Mouse (Mus musculus): ENCODE data around the gene Slc16a7. TPM values are rescaled to one million over a fixed set of nuclear protein-coding genes. Genes with fewer than 3 reads are reported as not detected.

Slc16a7 gene
- total RNA-seq, 2 experiments from 2014 or later: 2.5 to 4.4 TPM

DNA sequence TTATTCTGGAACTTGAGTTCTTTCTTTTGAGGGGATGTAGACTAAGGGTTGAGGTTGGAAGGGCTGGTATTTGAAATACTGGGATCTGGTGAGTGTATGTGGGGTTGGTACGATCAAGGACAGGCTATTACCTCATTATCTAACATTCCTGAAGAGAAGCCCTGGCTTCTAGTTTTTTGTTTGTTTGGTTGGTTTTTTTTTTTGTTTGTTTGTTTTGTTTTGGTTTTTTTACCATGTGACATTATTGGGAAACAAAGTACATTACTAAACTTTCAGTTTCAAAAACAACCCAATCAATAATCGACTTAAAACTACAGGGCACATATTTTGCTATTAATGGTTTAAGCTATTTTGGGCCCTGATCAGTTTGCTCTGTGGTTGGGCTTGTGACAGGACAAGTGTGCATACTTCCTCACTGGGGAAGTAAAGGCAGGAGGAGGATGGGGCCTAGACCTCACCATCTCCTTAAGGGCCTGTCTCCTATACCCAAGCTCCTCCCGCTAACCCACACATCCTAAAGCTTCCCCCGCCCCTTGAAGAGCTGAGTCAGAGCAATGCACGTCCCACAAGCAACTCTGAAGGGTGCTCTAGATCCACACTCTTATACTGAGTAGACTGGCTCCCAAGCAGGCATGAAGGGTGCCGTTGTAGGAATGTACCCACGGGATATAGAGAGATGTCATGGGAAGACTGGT is 64.2 kb downstream of the Slc16a7 start:
- intact Hi-C loops (cut with DNase I): no loop called here

DNA sequence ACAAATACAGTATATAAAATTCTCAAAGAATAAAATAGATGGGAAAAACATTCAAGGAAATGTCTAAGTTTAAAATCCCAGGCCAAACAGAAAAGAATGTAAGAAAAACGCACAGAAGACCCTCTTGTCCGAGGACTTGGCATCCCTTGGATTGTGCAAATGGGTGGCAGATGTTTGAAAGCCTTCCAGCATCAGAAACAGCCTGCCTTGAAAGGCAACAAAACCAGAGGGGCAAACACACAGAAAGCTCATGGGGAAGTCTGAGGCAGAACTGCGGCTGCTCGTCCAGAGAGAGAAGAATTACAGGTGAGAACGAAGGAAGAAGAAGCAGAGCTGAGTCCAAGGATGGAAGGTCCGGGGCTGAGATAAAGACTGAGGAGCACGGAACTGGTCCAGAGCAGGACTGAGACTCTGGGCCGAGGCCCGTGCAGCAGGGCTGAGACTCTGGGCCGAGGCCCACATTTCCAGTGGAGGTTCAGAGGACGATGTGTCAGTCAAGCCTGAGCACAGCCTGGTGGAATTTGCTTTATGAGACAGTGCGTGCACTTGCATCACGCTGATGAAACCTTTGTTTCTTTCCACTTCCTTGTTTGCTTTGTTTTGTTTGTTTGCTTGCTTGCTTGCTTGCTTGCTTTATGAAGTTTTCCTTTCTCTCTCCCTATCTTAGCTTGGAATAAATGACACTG is 65.0 kb downstream of the Slc16a7 start:
- intact Hi-C loops (cut with DNase I): no loop called here
- DNase-seq: no peak

More for the DNA sequence above, 64.2 kb downstream of the Slc16a7 start:
- DNase-seq: no peak

DNA sequence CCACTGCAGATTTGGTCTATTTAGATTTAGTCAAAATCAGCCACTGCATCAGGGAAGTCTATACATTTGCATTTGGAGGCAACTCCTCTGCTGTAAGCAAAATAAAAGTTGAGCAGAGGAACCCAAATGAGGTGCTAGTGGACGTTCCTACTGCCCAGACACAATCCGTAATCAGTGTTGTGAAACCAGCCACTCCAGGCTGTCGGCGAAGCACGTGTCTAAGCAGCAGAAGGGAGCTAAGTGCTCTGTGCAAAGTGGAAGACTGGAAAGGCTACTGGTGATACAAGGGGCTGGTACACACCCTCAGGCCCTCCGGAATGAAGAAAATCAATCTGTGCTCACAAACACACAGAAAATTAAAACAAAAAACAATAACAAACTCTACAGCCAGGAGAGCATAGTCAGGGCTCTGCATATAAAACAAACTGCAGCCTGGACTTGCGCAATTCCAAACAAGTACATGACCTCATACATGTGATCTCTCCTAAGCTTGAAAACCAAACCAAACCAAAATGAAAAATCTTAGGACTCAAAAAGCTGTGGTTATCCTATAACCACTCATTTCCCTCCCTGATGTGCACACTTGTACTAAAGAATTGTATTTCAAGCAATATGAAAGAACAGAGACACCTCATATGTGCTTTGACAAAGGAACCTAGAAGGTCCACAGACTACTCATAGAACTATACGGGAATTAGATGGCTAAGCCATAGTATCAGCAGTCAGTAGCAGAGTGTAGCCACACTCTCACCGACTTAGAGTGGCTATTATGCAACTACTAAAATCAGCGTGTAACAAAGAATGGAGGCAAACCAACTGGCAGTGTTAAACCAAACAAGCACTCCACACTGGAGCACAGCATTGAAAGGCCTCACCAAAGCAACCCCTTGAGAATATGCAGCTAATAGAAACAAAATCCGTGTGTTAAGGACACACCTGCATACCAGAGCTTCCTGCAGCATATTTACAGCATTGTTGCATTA is 67.5 kb downstream of the Slc16a7 start:
- DNase-seq: no peak
- intact Hi-C loops (cut with DNase I): no loop called here

DNA sequence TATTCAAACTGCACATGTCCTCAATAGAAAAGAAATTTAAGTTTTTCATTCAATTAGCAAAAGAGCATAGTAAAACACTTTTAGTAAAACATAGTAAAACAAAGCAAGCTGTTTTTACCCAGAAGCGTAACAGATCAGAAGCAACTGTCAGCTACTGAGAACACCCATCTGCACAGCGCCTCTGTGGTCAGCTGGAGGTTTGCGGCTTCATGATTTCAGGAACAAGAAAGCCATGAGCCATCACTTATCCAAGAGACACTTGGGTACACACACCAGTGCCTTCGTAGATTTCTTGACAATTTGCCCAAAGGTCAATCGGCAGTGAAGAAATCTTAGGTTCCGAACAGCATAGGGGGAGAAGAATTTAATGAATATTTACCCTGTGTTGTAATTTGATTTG is 71.9 kb downstream of the Slc16a7 start:
- intact Hi-C loops (cut with DNase I): no loop called here
- no peak for DNase-seq

DNA sequence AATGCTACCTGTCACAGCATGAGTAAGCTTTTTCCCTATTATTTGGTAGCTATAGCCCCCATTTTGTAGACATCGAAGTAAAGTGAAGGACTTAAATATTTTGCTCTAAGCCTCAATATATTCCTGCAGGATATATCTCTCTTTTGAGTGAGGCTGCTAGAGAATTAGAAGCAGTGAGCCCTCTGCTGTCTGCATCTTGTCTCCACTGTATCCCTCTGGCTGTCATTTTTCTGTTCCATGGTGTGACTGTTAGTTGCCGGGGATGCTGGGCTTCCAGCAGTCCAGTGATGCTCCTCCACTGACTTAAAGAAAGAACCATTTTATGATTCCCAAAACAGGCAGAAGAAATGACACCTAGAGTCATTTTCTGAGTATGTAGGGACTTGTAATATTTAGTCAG is 78.4 kb downstream of the Slc16a7 start:
- intact Hi-C loops (cut with DNase I): no loop called here
- DNase-seq: no peak

DNA sequence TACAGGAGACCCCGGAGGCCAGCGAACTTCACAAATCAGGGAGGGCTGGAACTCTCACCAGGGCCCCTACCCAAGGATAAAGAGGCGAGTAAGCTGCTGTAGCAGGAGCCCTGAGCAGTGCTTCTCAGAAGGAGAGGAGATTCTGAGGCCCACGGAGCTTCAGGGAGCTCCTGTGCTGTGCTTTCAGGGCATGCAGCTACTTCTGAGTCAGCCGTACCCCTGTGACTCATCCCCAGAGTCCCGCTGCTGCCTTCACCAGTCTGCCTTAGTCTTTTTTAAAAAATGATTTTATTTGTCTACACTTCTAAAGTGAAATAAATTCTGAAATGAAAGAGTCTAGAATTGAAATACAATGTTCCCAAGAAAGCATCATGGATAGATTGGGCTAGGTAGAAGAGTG is 91.2 kb downstream of the Slc16a7 start:
- intact Hi-C loops (cut with DNase I): no loop called here
- DNase-seq: no peak

DNA sequence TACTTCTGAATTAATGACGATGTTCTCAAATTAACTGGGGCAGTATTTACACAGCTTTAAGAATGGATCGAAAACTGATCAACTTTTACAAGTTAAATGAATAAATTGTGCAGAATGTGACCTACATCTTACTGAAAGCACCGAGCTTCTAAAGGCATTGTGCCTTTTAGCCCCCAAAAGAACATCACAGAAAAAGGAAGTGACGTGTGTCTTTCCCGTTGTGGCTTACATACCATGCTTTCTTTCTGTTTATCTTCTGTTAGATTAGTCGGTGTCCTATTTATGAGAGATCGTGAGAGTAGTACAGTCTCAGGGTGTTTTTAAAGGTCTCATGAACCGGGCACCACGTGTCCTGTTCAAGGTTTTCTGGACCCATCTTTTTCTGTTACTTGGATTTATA is 98.9 kb downstream of the Slc16a7 start:
- intact Hi-C loops (cut with DNase I): no loop called here
- DNase-seq: no peak

DNA sequence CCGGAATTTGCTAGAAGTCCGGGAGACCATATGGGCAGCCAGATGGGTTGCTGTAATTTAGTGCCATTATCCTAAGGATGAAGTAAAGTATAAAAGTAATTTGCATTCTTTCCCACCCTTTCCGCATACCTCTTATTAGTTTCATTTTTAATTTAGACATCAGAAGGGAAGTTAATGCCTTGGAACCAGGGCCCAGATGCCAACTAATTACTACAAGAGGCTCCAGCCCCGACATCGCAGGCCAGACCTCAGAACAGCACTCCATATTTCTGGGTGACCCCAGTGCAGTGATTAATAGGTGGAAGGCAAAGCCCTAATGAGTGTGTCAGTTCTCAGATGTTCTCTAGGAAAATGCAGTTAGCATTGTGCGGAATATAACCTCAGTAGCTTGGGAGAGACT is 100.7 kb downstream of the Slc16a7 start:
- no peak for DNase-seq
- intact Hi-C loops (cut with DNase I): no loop called here

DNA sequence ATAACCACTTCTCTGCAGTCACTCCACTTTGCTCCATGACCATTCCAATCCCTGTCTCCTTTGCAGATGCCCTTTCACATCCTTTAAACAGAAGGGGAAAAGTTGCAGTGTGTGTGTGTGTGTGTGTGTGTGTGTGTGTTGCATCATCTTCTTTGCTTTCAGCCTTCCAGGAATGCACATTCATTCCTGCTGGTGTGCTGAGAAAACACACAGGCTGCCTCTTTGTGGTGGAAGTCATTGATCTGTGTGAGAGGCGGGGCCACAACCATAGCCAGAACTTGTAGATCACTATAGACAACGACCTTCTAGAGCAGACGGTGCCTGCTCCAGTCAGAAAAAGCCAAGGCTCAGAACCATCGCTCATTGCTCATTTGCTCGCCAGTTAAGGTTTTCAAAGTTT is 103.9 kb downstream of the Slc16a7 start:
- intact Hi-C loops (cut with DNase I): no loop called here
- DNase-seq: no peak

DNA sequence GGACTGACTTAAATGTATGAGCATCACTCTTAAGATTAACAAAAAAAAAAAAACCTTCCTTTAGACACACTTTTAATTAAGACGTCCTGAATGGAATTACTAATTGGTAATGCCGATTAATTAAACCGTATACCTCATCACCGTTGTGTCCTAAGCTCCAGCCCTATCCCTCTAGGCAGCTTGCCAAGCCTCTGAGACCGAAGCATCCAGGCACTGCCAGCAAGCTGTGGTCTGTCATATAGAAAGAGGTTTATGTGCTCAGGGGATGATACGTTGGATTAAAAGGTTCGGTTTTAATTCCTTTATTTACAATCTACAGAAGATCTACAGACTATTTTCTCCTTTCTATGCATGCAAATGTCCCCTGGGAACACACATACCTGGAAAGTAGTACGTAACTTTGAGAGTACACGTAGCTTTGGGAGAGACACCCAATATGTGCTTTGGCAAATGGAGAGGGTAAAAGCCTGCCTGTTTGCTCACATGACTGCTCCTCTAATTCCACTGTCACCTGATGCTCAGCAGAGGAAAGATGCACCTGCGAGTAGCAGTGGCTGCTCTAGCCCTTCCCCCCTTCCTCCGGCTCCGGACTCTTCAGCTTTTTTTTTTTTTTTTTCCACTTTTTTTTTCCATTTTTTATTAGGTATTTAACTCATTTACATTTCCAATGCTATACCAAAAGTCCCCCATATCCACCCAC is 114.0 kb downstream of the Slc16a7 start:
- intact Hi-C loops (cut with DNase I): no loop called here
- DNase-seq: no peak

DNA sequence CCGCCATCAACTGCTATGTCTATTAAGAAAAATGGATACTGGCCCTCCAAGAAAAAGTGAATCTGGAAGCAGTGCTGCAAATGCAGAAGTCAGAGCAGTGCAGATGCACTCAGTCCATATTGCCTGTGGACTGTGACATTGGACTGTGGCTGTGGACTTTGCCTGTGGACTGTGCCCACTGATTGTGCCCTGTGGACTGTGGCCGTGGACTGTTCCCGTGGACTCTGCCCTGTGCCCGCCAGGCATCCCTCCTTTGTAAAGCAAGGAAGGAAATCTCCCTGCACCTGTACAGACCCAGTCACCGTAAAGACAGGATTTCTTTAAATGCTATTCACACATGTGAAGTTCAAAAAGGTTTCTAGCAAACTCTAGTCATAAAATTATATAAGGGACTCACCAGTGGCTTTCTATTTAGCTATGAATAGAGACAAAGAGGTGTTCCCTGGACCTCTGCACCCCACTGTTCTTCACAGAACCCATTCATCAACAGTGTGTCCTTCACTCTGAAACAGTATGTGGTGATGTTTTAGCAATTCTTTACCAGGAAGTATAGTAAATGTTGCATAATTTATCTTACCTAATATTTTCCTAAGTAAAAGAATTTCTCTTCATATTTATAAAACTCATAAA is 114.6 kb downstream of the Slc16a7 start:
- intact Hi-C loops (cut with DNase I): no loop called here
- DNase-seq: no peak

DNA sequence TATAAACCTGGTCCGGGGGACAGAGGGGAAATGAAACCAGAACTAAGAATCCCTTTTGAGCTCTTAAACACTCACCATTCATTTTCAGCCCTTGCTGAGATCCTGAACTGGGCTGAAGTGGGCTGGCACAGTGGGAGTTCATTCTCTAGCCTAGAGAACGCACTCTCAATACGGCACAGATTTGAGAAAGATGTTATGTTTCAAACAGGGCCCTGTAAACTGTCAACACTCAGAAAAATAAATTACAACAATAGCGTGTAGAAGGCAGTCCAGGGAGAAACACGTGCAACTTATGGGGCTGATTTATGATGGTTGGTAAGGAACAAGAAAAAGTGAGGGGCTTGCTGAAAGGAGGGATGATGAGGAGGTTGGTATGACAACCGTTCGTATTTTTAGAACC is 115.5 kb downstream of the Slc16a7 start:
- no peak for DNase-seq
- intact Hi-C loops (cut with DNase I): no loop called here

DNA sequence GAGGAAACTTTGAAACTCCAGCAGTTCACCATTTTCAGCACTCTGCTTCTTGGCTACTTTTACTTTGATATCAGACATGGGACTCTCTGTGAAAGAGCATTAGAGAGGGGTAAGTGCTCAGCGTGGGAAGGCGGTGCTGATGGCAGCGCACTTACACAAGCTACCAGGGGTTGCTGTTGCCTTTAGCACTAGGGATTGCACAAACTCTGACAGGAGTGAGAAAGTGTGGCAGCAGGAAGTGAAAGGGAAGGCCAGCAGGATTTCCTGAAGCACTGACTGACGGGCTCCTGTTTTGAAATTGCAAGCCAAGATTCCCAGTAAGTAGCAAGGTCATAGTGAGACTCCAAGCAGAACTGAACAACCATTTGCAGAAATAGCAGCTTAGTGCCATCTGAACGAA is 117.8 kb downstream of the Slc16a7 start:
- DNase-seq: no peak
- intact Hi-C loops (cut with DNase I): no loop called here

DNA sequence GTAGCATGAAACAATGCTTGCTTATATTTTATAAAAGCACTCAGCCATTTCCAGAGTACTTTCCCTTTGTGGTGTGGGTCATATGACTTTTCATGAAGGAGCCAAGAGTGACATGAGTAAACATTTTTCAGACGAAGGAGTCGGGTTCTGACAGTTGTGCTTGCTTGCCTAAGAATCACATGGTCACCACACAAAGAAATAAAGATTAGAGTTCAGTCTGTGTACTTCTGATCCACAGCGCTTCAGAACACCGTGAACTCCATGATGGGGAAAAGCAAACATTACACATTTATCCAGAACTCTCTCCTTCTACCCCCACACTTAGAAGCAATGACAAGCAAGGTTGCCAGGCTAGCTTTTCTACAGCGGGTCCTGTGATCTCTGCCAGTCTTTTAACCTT is 119.0 kb downstream of the Slc16a7 start:
- intact Hi-C loops (cut with DNase I): no loop called here

DNA sequence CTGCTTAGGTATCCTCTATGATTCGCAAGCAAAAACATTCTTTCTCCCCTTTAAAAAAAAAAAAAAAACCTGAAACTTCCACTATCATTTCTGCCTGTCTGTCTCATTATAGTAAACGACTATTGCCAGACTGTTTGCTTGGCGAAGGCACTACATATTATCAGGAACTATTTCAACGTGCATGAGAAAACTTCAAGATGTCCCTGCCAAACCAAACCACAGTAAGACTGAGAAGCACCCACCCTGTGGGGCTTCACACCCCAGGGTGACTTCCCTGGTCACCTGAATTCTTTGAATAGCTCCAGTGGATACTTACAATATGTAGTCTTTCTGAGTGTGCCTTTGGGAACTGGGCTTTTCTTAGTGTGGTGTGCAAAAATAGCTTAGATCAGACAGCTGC is 122.9 kb downstream of the Slc16a7 start:
- intact Hi-C loops (cut with DNase I): no loop called here
- DNase-seq: no peak

More for the DNA sequence above, 119.0 kb downstream of the Slc16a7 start:
- DNase-seq: no peak

DNA sequence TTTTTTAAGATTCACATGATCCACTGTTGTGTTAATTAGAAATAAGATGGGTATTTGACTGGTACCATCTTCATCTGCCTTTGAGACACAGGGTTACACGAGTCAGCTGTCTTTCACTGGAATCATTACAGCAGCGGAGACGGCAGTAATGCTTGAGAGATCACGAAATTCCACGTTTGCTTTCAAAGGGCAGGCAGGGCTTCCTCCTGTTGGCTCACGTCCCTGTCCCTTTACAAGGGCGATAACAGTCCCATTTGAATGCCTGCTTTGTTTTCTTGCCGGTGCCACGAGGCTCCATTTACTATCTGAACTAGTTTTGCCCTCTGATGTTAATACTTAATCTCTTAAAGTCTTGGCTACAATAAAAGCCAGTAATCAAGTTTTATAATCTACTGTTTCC is 123.4 kb downstream of the Slc16a7 start:
- intact Hi-C loops (cut with DNase I): no loop called here

DNA sequence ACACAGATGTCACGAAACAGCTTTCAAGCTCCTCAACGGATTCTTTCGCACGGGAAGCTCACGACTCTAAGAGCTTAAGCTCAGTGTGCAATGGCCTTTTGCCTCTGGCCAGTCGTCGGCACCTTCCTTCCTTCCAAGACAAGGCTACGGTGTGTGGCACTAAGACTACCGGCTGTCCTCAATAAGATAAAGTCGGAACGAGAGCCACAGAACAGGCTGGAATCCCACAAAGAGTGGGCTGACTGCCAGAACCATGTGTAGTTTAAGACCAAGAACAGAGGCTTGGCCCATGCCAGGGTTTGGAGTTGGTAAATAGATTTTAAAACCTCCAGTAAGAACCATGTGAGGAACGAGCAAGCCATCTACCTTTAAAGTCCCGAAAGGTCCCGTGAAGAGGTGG is 123.8 kb downstream of the Slc16a7 start:
- intact Hi-C loops (cut with DNase I): no loop called here
- no peak for DNase-seq

More for the DNA sequence above, 123.4 kb downstream of the Slc16a7 start:
- no peak for DNase-seq

DNA sequence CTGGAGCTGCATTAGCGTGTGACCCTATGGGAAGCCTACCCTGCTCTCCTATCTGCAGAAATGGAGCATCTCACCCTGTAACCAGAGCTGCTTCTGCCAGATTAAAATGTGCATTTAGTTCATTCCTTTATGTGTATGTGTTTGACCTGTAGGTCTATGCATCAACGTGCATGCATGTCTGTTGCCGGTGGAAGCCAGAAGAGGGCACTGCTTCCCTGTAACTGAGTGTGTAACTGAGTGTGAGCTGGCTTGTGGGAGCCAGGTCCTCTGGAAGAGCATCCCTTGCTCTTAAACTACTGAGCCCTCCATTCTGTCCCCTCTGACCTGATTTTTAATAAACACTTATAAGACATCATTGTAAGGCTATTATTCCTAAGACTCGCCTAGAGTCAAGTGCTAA is 124.3 kb downstream of the Slc16a7 start:
- intact Hi-C loops (cut with DNase I): loop anchor here (5.0 kb wide), 1 partner anchor 277 kb away; no protein-coding TSS in a partner anchor
- DNase-seq: no peak

DNA sequence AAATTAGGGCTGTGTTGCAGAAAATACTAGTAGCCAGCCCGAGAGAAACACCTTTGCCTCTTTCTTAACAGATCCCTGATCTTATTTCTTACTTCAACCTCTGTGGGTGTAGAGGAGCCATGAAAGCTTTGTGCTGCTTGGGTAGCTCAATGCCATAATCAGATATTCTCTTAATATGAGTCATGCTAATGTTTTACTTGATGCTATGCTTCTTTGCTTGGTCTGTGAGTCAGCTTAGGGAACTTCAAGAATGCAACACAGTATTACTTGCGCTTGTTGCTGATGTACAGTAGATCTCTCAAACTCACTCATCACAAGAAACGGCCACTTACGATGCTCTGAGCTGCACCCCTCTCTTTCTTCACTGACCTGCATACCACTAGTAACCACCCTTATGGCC is 133.4 kb downstream of the Slc16a7 start:
- DNase-seq: no peak
- intact Hi-C loops (cut with DNase I): no loop called here

DNA sequence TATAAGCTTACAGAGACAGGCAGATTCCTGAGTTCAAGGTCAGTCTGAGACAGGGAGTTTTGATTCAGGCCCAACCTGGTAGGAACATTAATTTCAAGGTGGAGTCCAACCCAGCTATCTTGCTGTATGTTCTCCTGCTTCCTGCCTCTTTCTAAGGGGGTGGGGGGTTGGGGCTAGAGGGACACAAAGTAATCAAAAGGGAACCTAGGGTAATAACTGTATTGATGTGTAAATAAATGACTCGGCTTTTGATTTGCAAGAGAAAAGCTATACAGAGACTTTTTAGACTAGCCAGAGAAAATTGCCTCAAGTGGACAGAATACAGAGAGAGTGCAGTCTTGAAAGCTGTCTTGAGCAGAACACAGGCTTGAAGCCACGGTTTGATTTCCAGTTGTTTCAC is 174.7 kb downstream of the Slc16a7 start:
- intact Hi-C loops (cut with DNase I): no loop called here
- no peak for DNase-seq

Measured in gastrocnemius, postnatal 36 days (tissue).